Mouse (Mus musculus): Measurements from ENCODE around the gene AC170998.1.

AC170998.1 gene

DNA sequence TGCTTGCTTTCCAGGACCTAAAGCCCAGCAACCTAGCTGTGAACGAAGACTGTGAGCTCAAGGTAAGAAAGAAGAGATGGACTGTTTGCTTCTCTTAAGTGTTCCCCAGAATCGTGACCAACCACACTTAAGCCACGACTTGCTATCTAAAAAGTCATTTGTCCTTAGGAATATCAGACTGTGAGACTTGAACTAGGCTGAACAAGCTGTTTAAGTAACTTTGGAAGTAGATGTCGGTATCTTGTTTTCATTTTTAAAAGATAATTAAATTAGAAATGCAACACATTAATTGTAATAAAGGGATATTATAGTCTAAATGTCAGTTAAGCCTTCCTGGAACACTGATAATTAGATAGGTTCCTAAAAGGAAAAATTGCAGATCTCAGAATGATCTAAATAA, at the start of gene AC170998.1:
TSS of gene AC170998.1 (plus strand) at position 301 of the 400 bp plus-strand sequence.
- no peak for DNase-seq

DNA sequence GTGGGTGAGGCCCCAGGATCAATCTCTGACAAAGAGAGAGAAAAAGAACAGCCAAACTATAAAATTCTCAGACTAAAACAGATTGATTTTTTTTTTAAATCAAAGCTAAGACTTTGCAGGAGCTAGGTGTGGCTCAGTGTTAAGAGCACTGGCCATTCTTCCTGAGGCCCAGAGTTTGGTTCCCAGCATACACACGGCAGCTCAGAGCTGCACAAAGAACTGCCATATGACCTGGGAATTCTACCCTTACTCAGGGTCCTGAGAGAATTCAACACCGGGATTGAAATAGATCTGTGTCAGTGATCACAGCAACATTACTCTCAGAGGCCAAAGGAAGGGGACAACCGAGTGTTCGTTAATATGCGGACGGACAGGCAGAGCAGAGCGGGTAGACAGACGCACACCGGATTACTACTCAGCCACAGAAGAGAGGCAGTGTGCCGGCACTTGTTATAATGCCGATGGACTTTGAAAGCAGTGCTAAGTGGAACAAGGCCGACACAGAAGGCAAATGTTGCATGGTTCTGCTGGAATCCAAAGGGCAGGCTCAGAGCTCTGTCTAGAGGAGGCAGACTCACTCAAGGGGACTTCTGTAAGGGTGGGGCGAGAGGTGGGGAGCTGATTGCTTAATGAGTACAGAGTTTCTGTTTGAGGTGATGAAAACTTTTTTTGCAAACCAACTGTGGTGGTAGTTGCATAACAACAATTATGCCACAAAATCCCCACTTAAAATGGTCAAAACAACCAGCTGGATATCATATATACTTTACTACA, 43.4 kb upstream of the AC170998.1 start:
- DNase-seq = no peak

DNA sequence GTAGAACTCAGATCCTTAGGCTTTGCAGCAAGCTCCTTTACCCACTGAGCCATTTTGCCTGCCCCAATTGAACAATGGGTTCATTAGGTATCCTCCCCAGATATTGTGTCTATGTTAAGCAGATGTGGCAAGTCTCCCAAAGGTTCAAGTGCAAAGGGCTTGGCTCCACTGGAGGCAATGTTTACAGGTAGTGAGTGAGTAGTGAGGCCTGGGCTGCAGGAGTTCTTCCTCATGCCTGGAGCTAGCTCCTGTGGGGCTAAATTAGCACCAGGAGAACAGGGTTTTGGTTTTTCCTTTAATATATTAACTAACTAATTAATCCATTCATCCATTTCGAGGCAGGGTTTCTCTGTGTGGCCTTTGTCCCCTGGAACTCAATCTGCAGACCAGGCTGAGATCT, 42.3 kb upstream of the AC170998.1 start:
- no peak for DNase-seq

DNA sequence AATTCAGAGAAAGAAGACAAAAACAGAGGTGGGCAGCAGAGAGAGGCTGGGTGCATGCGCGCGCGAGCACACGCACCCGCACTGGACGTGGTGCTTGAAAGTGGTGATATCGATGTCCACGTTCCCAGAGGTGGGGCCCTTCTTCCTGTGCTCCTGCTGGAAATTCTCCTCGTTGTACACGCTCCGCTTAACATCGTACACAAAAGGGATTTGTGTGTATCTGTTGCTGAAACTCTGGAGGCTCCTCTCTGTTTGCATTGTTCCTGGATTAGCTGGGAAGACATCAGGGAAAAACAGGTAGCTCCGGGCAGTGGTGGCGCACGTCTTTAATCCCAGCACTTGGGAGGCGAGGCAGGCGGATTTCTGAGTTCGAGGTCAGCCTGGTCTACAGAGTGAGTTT, 41.3 kb upstream of the AC170998.1 start:
- no peak for DNase-seq

DNA sequence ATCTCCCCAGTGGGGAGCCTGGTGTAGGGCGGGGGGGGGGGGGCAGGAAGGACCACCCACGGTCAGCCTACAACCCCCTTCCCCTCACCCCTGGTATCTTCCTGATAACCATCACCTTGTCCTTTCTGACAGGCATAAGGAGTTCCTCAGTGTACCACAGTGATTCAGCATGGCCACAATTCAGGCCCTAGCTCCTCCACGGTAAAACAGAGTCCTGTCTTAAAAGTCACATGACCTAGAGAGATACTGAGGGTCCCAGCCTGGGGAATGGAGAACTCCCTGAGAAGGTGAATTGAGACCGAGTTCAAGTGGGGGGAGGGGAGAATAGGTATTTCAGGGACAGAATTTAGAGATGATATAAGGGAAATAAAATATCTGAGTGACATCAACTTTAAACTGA, 38.5 kb upstream of the AC170998.1 start:
- DNase-seq = no peak

DNA sequence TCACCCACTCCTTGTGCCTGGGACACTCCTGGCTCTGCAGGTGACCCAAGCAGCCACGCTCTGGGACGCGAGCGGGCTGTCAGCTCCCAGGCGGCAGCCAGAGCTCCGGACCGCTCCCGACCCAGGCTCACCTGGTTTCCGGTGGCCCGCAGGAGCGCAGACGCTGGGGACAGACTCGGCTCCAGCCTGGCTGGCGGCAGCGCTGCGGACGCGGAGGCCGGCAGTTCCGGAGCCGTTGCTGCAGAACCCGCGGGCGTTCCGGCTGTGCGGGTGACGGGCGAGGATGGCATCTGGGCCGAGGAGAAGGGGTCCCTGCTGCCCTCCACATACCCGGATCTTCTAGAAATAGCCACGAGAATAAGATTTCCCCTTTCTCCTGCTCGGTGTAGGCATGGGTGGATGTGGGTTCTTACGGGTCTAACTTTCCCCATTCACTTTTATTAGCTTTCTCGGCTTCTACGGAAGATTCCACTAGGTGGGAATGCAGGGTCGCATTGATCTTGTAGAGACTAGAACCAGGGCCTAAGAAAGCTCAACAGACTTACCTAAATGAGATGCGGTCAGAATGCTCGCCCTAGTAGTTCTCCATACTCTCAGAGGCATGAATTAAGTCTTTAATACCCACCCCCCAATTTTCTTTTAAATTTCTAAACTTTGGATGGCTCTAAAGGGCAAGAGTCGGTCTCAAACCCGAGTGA, 36.1 kb upstream of the AC170998.1 start, which contains the start of gene Slc26a8:
TSS of gene Slc26a8 (minus strand) at position 648 of the 698 bp plus-strand sequence.
- DNase-seq = peak; percentile 15 to 45

DNA sequence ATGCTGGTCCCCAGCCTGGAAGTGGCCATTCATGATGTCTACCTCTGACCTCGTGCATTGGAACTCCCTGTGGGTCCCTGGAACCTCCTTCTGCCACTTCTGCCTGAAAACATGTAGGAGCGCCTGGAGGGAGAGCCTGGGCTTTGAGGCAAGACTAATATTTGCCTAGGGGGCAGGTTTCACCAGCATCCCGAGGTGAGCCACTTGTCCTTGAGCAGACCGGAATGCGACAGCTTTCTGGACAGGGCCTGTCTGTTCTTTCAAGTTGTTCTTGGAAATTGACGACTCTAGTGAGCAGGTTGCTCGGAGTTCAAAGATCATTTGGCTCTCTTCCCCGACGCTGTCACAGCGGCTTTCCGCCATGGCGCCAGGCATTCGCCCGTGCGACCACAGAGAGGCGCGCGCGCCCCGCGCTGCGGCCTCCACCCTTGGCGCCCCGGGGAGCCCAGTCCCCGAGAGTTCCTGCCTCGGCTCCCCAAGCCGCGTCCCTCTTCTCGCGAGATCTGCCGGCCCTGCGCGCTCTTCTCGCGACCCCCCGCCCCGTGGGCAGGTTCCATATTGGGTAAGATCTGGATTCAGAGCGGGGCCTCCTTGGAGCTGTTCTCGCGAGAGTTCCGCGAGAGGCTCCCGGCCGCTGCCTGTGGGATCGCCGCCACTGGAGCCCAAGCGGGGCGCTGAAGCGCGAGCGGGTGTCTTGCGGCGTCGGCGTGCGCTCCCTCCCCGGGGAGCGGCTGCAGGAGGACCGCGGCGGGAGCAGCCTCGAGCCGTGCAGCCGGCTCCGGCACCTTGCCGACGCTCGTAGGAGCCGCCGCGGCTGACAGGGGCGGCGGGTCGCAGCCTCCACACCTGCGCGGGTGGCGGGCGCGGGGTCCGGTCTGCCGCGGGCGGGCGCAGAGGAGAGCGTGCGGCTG, 34.9 kb upstream of the AC170998.1 start, which contains the start of gene Mapk14:
TSS of gene Mapk14 (plus strand) at position 554 of the 911 bp plus-strand sequence.
- DNase-seq = peak; percentile 100

DNA sequence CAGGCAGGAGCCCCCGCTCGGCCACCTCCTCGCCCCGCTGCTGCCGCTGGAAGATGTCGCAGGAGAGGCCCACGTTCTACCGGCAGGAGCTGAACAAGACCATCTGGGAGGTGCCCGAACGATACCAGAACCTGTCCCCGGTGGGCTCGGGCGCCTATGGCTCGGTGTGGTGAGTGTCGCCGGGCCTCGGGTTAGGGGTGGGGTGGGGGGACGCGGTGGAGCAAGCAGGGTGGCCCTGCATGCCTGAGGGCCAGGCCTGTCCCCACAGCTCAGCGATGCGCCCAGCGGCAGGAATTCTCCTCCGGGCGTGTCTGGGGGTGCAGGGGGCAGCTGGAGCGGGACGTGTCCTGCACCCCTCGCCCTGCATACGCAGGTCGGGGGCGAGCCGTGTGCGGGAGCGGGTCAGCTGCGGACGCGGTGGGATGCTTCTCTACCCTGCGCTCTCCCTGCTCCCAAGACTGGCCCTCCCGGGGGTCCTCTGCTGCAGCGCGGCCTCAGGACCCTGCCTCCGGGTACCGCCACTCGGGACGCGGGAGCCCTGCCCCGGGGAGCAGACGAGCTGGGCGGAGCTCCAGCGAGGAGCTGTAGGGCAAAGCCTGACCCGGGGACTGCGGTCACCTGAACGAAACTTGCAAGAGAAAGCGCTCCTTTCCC, 34.1 kb upstream of the AC170998.1 start:
- DNase-seq = peak; percentile 64 to 76

DNA sequence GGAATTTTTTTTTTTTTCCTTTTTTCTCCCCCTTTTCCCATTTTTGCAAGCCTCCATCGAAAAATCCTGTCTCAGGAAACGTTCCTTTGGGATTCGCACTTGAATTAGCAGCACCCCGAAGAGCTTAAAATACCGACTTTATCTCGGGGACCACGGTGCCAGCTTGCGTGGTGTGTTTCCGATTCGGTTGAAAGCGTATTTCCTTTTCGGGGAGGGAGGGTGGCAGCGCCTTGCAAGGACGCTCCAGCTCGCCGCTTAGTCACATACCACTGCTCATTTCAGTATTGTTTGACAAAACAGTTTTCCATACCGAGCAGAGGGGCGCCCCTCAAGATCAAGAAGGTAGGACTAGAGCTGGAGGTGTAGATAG, 33.6 kb upstream of the AC170998.1 start:
- DNase-seq = peak; percentile 60 to 69

DNA sequence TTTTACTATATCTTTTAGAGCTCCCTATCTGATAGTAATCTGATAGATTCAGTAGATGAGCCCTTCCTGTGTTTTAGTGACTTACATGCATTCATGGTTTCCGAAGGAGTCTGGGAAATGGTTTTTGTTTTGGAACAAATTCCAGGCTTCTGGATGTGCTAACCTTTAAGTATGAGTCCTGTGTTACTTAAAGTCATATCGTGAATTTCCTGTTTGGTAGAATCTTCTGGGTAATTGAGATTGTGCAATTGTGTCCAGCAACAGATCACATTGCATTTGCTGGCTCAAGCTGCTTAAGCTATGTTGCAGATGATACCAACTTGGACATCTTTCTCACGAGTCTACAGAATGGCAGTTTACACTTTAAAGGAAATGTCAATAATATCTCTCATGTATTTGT, 32.8 kb upstream of the AC170998.1 start:
- no peak for DNase-seq

DNA sequence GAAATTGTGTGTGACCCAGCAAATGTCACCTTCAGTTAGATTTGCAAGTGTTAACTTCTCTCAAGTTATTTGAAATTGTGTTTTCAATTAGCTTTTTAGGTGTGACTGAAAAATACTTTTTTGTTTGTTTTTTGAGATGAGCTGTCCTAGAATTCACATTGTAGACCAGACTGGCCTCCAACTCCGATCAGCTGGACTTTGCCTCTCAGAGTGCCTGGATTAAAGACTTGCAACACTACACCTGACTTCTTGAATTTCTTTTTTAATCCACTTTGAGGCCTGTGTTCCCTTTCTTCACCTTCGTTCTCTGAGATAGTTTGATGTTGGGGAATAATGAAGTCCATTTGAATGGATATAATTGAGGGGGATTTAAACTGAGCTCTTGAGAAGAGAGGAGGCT, 31.8 kb upstream of the AC170998.1 start:
- DNase-seq = no peak

DNA sequence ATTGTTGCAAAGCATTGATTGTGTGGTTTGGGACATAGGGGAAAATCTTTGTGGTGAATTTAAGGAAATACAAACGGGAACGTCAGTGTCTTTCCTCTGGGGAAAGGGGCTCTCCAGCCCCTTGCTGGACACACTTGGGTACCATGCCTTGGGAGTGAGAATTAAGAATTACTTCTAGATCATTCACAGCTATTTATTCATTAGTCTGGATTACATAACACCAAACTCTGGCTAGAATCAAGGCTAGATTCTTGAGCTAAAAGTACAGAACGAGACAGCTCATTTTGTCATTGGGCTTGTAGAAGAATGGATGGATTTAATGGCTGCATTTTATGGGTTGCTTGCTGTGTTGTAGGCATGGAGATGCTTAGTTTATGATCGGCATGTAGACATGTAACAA, 31.1 kb upstream of the AC170998.1 start:
- DNase-seq = no peak

DNA sequence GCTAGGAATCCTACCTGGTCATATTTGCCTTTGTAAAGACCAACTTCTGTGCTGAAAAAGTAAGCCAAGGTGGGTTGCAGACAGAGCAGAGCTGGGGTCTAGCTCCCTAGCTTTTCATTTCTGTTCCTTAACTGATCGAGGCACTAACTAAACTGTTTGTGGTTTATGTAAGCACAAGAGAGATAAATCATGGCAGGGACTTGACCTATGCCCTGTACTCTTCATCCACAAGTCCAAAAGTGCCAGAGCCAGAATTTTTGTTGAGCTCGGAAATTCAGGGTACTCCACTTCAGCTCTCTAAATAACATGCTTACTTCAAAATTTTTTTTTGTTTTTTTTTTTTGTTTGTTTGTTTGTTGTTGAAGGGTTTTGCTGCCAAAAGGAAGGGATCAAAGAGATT, 29.2 kb upstream of the AC170998.1 start:
- no peak for DNase-seq

DNA sequence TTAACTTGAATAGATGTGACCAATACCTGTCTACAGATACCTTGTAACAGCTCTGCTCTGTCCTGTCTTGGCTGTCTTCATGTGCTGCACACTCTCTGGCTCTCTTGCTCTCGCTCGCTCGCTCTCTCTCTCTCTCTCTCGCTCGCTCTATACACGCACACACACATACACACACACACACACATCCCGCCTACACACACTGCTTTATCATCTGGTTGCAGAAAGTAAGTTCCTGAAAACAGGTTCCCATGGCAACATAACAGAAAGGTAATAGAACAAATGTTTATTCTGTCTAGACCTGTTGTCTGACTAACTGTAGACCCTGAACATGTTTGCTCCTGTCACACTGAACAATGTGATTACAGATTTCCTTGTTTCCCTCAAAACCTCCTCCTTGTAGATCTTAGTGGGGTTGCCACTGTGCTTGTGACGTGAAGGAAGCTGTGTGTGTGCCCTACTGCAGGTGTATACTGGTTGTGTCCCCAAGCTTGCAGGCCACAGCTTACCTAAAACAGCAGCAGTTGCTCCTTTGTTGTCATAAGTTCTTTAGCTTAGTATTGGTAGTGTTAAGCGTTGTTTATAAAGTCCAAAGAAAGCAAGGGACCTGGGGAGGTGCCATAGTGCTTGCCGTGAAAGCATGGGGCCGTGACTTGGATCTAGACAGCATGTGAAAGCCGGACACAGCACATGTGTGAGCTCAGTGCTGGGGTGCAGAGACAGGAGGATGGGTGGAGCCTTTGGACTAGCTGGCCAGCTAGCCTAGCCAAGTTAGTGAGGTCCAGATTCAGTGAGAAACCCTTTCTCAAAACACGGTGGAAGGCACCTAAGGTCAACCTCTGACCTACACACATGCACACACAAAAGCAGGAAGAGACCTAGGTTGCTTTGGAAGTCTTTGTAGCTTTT, 28.3 kb upstream of the AC170998.1 start:
- no peak for DNase-seq

DNA sequence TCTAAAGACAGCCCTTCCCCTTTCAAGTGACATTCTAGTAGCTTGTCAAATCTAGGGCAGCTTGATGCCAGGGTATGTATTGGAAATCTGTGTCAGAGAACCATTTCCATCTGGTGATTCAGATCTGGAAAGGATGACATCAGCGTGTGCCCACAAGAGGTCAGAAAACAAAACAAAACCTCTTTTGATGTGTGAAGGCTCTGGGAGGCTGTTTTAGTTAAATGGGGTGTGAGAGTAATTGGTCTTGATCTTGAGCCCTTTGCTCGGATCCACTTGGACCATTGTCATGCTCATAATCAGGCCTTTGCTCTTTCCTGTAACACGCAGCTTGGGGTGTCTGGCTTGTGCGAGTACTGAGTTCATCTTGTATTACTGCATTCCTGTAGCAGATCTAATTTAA, 27.6 kb upstream of the AC170998.1 start:
- no peak for DNase-seq

DNA sequence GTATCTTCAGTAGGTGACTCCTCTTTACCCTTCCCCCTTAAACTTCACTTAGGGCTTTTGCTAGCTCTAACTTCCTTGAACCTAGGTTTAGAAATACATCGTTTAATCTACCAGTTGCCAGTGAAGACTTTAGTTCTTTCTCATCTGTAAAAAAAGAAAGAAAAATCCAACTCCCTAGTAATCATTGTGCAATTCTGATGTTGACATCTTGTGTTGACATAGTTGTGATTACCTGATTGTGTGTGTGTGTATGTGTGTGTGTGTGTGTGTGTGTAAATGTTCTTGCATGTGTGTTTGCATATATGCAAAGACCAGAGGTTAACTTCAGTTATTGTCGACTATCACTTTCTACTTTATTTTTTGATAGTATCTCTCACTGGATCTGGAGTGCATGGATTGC, 27.2 kb upstream of the AC170998.1 start:
- no peak for DNase-seq

DNA sequence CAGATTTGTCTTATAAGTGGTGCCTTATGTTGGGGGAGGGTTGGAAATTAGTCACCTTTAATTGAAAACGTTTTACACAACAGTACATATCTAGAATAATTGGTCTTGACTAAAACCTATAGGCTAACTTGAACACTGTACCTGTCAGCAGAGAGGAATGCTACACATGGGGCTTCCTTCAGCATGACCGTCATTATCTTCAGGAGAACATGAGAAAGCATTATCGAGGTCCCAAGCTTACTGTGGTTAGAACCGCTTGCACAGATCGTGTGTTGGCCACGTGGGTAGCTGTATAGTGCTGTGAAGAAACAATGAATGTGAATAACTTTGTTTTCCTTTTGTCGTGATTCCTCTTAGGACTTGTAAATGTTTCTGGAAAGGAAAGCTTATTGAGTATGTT, 26.1 kb upstream of the AC170998.1 start:
- DNase-seq = no peak

DNA sequence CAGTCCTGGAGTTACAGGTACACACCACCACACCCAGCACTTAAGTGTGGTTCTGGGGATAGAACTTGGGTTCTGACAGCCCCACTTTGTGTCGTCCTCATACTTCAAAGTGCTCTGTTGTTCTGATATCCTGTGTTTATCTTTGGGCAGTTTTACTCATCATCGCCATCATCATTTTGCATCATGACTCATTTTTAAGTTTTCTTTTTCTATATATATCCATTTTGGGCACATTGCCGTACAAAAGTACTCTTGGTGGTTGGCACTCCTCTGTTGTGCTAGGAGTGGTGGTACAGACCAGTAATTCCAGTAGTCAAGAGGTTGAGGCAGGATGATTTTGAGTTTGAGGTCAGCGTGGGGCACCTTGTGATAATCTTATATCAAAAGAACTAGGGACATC, 24.7 kb upstream of the AC170998.1 start:
- no peak for DNase-seq

DNA sequence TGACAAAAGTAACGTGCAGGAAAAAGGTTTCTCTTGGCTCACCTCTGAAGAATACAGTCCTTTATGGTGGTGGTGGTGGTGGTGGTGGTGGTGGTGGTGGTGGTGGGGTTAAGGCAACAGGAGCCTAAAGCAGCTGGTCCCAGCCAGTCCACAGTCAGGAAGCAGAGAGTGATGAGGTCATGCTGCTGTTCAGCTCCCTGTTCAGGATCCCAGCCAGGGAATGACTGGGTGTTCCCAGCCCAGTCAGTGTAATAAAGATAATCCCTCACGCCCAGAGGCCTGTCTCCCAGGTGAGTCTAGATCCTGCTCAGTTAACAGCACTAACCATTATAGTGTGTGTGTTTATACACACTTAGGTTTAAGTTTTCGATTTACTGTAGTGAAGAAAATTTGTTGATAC, 24.1 kb upstream of the AC170998.1 start:
- no peak for DNase-seq

DNA sequence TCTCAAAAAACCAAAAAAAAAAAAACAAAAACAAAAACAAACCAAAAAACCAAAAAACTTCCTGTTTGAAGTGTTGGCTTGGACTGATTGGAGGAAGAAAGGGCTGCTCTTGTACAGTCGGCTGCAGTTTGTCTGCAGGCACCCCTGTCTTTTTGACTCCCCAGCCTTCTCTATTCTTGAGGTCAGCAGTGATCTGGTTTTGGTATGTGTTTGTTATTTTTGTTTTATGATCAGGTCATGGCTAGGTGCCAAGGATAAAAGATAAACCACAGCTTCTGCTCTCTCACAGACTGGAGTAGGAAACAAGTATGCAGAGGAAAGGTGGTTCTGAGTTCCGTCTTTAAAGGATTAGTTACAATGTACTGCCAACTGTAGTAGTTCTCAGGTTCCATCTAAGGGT, 23.2 kb upstream of the AC170998.1 start:
- no peak for DNase-seq

DNA sequence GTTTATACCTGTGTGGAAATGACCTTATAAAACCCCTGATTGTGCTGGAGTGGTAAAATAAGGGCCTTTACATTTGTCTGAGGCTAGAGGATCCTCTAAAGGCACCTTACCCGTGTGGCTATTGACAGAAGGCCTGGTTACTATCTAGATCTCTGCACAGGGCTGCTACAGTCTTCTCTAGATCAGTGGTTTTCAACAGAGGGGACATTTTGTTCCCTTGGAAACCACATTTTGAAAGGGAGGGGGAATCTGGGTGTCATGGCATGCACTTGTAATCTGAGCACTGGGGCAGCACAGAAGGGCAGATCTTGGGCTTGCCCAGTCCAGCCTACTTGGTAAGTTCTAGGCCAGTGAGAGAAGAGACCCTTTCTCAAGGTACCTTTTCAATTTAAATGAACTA, 19.2 kb upstream of the AC170998.1 start:
- no peak for DNase-seq

Measured in thymus, postnatal 36 days (tissue).